Mouse (Mus musculus) olfactory bulb, adult 2 months (tissue): ENCODE data around the gene Btg3. TPM values are rescaled to one million over a fixed set of nuclear protein-coding genes. Genes with fewer than 3 reads are reported as not detected.

ENCODE experiments used
- H3K27ac ChIP-seq: fragments of 200-500 bp; 2 replicates; pipeline ENCODE4 v1.5.1; 2012; ENCODE audit warnings: low read depth, low read length; ENCODE audit not compliant: insufficient read depth
- H3K4me1 ChIP-seq: fragments of 200-500 bp; 2 replicates; pipeline ENCODE4 v1.6.1; 2012; ENCODE audit warnings: low read length; ENCODE audit not compliant: control insufficient read depth, insufficient read depth
- H3K4me3 ChIP-seq: fragments of 200-500 bp; 2 replicates; pipeline ENCODE4 v1.5.1; 2012; ENCODE audit warnings: mild to moderate bottlenecking, low read depth, low read length, moderate library complexity; ENCODE audit not compliant: insufficient read depth
- CTCF ChIP-seq: fragments of 200-500 bp; IDR thresholded peaks from 2 replicates; pipeline ENCODE4 v1.5.1; 2012; ENCODE audit warnings: low read depth, mild to moderate bottlenecking, low read length, moderate library complexity; ENCODE audit not compliant: insufficient read depth
- POLR2A ChIP-seq: fragments of 200-500 bp; IDR thresholded peaks from 2 replicates; pipeline ENCODE4 v1.6.1; 2012; ENCODE audit warnings: mild to moderate bottlenecking, low read depth, low read length, moderate library complexity; ENCODE audit not compliant: insufficient read depth
- WGBS: fragments of 180-500 bp; shearing (Covaris S2); methylation state at CpG from one replicate; pipeline ENCODE4 v1.1.7; 2018; 5-methylcytosine and 5-hydroxymethylcytosine counted together
- polyA plus RNA-seq: library from polyadenylated mRNA; stranded (reverse); fragments of >200 nt; gene quantifications from 2 replicates; pipeline ENCODE4 v1.2.4, GENCODE M21; 2012; ENCODE audit warnings: low replicate concordance; ENCODE audit not compliant: missing spikeins, insufficient read depth, insufficient read length

The Btg3 gene
- polyA plus RNA-seq, 1 experiment: not detected

GRCm38 (mm10) chr16:78361466-78361865, 15.5 kb downstream of the Btg3 start:
- Histone ChIP-seq H3K4me3 (no peak overlapping the region), H3K27ac (no peak overlapping the region), H3K4me1 (no peaks in the 10 kb centered on the region)
- TF ChIP-seq POLR2A (no peak), CTCF (no peak)
- WGBS: 93% methylated on average over 4 of the region's 4 CpGs

GRCm38 (mm10) chr16:78357757-78358156, 19.2 kb downstream of the Btg3 start:
- Histone ChIP-seq H3K4me1 (no peaks in the 10 kb centered on the region), H3K4me3 (no peak overlapping the region), H3K27ac (no peak overlapping the region)
- TF ChIP-seq CTCF: no peak
- TF ChIP-seq POLR2A: no peak
- whole genome bisulfite sequencing: 96% methylated on average over 3 of the region's 3 CpGs

- 88% methylated on average over 13 of the region's 13 CpGs for WGBS
These were observed 29.6 kb downstream of the Btg3 start for GRCm38 (mm10) chr16:78347328-78347926.

GRCm38 (mm10) chr16:78346662-78347327, 30.2 kb downstream of the Btg3 start:
- H3K4me3 ChIP-seq: no peak overlapping the region
- H3K27ac ChIP-seq: no peak overlapping the region
- no peaks in the 10 kb centered on the region for H3K4me1 ChIP-seq
- TF ChIP-seq POLR2A: no peak
- no peak for TF ChIP-seq CTCF
- 88% methylated on average over 2 of the region's 2 CpGs for WGBS

More at GRCm38 (mm10) chr16:78347328-78347926, 29.6 kb downstream of the Btg3 start:
- Histone ChIP-seq H3K4me1 (no peaks in the 10 kb centered on the region), H3K27ac (no peak overlapping the region), H3K4me3 (no peak overlapping the region)
- TF ChIP-seq POLR2A (no peak), CTCF (no peak)

- WGBS: 64% methylated on average over 6 of the region's 6 CpGs
- no peak overlapping the region for H3K27ac ChIP-seq
- no peaks in the 10 kb centered on the region for H3K4me1 ChIP-seq
- no peak overlapping the region for H3K4me3 ChIP-seq
- TF ChIP-seq CTCF (no peak), POLR2A (no peak)
These were observed 33.2 kb downstream of the Btg3 start for GRCm38 (mm10) chr16:78343792-78344191.

- 83% methylated on average over 5 of the region's 5 CpGs for WGBS
- TF ChIP-seq POLR2A (no peak), CTCF (no peak)
- Histone ChIP-seq H3K4me1 (no peaks in the 10 kb centered on the region), H3K27ac (no peak overlapping the region), H3K4me3 (no peak overlapping the region)
These were observed 34.2 kb downstream of the Btg3 start for GRCm38 (mm10) chr16:78342767-78343166.

GRCm38 (mm10) chr16:78341356-78341755, 35.6 kb downstream of the Btg3 start:
- Histone ChIP-seq H3K4me3 (no peak overlapping the region), H3K4me1 (no peaks in the 10 kb centered on the region), H3K27ac (no peak overlapping the region)
- 79% methylated on average over 4 of the region's 4 CpGs for WGBS
- TF ChIP-seq CTCF: no peak
- no peak for TF ChIP-seq POLR2A

GRCm38 (mm10) chr16:78337226-78337625, 39.8 kb downstream of the Btg3 start:
- H3K4me3 ChIP-seq: no peak overlapping the region
- TF ChIP-seq CTCF (no peak), POLR2A (no peak)
- no peaks in the 10 kb centered on the region for H3K4me1 ChIP-seq
- 74% methylated on average over 8 of the region's 8 CpGs for WGBS
- H3K27ac ChIP-seq: no peak overlapping the region

GRCm38 (mm10) chr16:78327999-78328398, 49.0 kb downstream of the Btg3 start:
- Histone ChIP-seq H3K27ac (no peak overlapping the region), H3K4me1 (no peaks in the 10 kb centered on the region), H3K4me3 (no peak overlapping the region)
- WGBS: 93% methylated on average over 12 of the region's 12 CpGs
- no peak for TF ChIP-seq POLR2A
- TF ChIP-seq CTCF: no peak

GRCm38 (mm10) chr16:78327562-78327961, 49.4 kb downstream of the Btg3 start:
- Histone ChIP-seq H3K27ac (no peak overlapping the region), H3K4me3 (no peak overlapping the region), H3K4me1 (no peaks in the 10 kb centered on the region)
- 94% methylated on average over 7 of the region's 7 CpGs for WGBS
- no peak for TF ChIP-seq POLR2A
- TF ChIP-seq CTCF: no peak
